Mouse (Mus musculus) forebrain, embryonic 15.5 days (tissue): ENCODE data around the gene Gclc. TPM values are rescaled to one million over a fixed set of nuclear protein-coding genes. Genes with fewer than 3 reads are reported as not detected.

Experiments
- ATAC-seq: fragments of 200-750 bp; cut with Nextera tagmentation; replicated peaks from 2 replicates; pipeline ENCODE4 v1.8.0; 2017; ENCODE audit warnings: mild to moderate bottlenecking, moderate TSS enrichment, moderate library complexity
- H3K27ac ChIP-seq: fragments of 300-500 bp; sonication (generic); replicated peaks from 2 replicates; pipeline ENCODE4 v1.5.1; 2015; ENCODE audit warnings: mild to moderate bottlenecking, inconsistent platforms
- H3K27me3 ChIP-seq: fragments of 300-500 bp; sonication (generic); 2 replicates; pipeline ENCODE4 v1.6.1; 2015; ENCODE audit warnings: inconsistent platforms
- H3K36me3 ChIP-seq: fragments of 300-500 bp; sonication (generic); 2 replicates; pipeline ENCODE4 v1.6.1; 2015; ENCODE audit warnings: mild to moderate bottlenecking, inconsistent platforms
- H3K4me1 ChIP-seq: fragments of 300-500 bp; sonication (generic); 2 replicates; pipeline ENCODE4 v1.6.1; 2015; ENCODE audit warnings: inconsistent platforms
- H3K4me2 ChIP-seq: fragments of 300-500 bp; sonication (generic); replicated peaks from 2 replicates; pipeline ENCODE4 v1.6.1; 2015; ENCODE audit warnings: mild to moderate bottlenecking, inconsistent platforms
- H3K4me3 ChIP-seq: fragments of 300-500 bp; sonication (generic); 2 replicates; pipeline ENCODE4 v1.5.1; 2015; ENCODE audit warnings: mild to moderate bottlenecking, inconsistent platforms
- H3K9ac ChIP-seq: fragments of 300-500 bp; sonication (generic); replicated peaks from 2 replicates; pipeline ENCODE4 v1.6.1; 2015; ENCODE audit warnings: mild to moderate bottlenecking, inconsistent platforms
- H3K9me3 ChIP-seq: fragments of 300-500 bp; sonication (generic); 2 replicates; pipeline ENCODE4 v1.6.1; 2016; ENCODE audit warnings: inconsistent platforms
- WGBS: fragments of 180-500 bp; shearing (Covaris S2); methylation state at CpG from one replicate; pipeline ENCODE4 v1.1.7; 2015; ENCODE audit warnings: mixed read lengths; 5-methylcytosine and 5-hydroxymethylcytosine counted together
- polyA plus RNA-seq: library from polyadenylated mRNA; unstranded; fragments of >200 nt; fragmentation: Nextera tagmentation; extraction: Ambion mirVana; gene quantifications from 2 replicates; pipeline ENCODE4 v1.2.1, GENCODE M21; 2015

The Gclc gene
- polyA plus RNA-seq, 1 experiment from 2014 or later, result 18.7 TPM

- no peaks in the 10 kb centered on the region for H3K36me3 ChIP-seq
- 53% methylated on average over 7 of the region's 7 CpGs for WGBS
- H3K9me3 ChIP-seq, result no peaks in the 10 kb centered on the region
- H3K9ac ChIP-seq, result no peak overlapping the region
- no peak overlapping the region for H3K4me2 ChIP-seq
- H3K4me1 ChIP-seq, result peaks cover 12% of the 10 kb centered on the region
- no peak overlapping the region for H3K27ac ChIP-seq
- ATAC-seq, result no peak
- H3K27me3 ChIP-seq, result no peaks in the 10 kb centered on the region
- no peak overlapping the region for H3K4me3 ChIP-seq
These were observed 48.1 kb downstream of the Gclc start for GRCm38 (mm10) chr9:77802461-77802860.

GRCm38 (mm10) chr9:77806426-77806825 lies 52.1 kb downstream of the Gclc start:
- H3K9ac ChIP-seq, result peak overlapping the region; percentile 34
- no peaks in the 10 kb centered on the region for H3K27me3 ChIP-seq
- 0 out of 2 replicates have a peak overlapping the region, but pooled peaks have one; percentile 36 for H3K27ac ChIP-seq
- peak overlapping the region; percentile 44 for H3K4me2 ChIP-seq
- H3K4me3 ChIP-seq, result peak overlapping the region; percentile 21; the same call in 1 of the 2 replicates
- no peaks in the 10 kb centered on the region for H3K9me3 ChIP-seq
- peak; percentile 51 for ATAC-seq
- peaks cover 12% of the 10 kb centered on the region for H3K4me1 ChIP-seq
- H3K36me3 ChIP-seq, result no peaks in the 10 kb centered on the region
- 44% methylated on average over 3 of the region's 3 CpGs for WGBS

DNA sequence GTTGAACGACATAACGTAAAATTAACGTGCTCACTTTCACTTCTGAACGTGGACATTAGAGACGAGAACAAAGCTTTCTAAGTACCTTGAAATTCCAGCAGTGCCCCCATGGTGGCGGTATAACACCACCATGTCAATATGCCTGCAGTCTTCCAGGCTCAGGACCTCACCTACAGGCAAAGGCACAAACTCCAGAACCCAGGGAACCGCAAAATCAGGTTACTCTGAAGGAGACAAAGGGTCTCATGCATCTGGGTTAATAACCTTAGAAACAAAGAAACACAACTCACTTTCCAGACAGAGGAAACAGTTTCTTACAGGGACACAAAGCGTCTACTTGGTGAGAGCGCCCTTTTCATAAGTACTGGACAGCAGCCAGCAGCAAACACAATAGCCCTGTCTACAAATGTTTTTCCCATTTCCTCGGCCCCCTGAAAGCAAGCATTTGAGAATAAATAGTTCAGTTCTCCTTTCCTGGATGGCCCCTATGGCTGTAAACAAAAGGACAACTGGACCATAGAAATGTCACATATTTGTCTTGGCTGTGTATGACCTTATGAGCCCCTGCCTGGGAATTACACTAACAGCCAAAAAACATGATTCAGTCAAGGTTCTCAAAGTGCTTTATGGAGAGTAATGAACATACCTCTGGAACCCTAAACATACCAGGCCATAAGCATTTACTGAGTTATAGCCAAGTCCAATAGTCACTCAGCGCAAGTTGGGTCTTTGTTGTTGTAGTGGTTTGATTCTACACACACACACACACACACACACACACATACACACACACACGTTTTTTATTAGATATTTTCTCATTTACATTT lies 52.7 kb downstream of the Gclc start:
- peak overlapping the region; percentile 34 for H3K9ac ChIP-seq
- H3K4me2 ChIP-seq, result peak overlapping the region; percentile 44
- WGBS, result 13% methylated on average over 12 of the region's 12 CpGs
- no peaks in the 10 kb centered on the region for H3K36me3 ChIP-seq
- H3K4me3 ChIP-seq, result peak overlapping the region; percentile 21; the same call in 1 of the 2 replicates
- peaks cover 12% of the 10 kb centered on the region for H3K4me1 ChIP-seq
- H3K27ac ChIP-seq, result 0 out of 2 replicates have a peak overlapping the region, but pooled peaks have one; percentile 36
- H3K9me3 ChIP-seq, result no peaks in the 10 kb centered on the region
- no peaks in the 10 kb centered on the region for H3K27me3 ChIP-seq
- ATAC-seq, result peak; percentile 93

- H3K4me2 ChIP-seq, result no peak overlapping the region
- no peak overlapping the region for H3K27ac ChIP-seq
- WGBS, result 87% methylated on average over 6 of the region's 6 CpGs
- no peaks in the 10 kb centered on the region for H3K36me3 ChIP-seq
- H3K4me1 ChIP-seq, result peaks cover 12% of the 10 kb centered on the region
- no peak overlapping the region for H3K9ac ChIP-seq
- H3K27me3 ChIP-seq, result no peaks in the 10 kb centered on the region
- ATAC-seq, result no peak
- no peaks in the 10 kb centered on the region for H3K9me3 ChIP-seq
- no peak overlapping the region for H3K4me3 ChIP-seq
These were observed 54.1 kb downstream of the Gclc start for GRCm38 (mm10) chr9:77808481-77808880.

GRCm38 (mm10) chr9:77818858-77819257 lies 64.5 kb downstream of the Gclc start:
- Histone ChIP-seq H3K4me1 (no peaks in the 10 kb centered on the region), H3K4me3 (no peak overlapping the region), H3K9ac (no peak overlapping the region), H3K36me3 (no peaks in the 10 kb centered on the region), H3K27ac (no peak overlapping the region), H3K27me3 (no peaks in the 10 kb centered on the region), H3K4me2 (no peak overlapping the region), H3K9me3 (no peaks in the 10 kb centered on the region)
- WGBS, result 80% methylated on average over 7 of the region's 7 CpGs
- no peak for ATAC-seq

DNA sequence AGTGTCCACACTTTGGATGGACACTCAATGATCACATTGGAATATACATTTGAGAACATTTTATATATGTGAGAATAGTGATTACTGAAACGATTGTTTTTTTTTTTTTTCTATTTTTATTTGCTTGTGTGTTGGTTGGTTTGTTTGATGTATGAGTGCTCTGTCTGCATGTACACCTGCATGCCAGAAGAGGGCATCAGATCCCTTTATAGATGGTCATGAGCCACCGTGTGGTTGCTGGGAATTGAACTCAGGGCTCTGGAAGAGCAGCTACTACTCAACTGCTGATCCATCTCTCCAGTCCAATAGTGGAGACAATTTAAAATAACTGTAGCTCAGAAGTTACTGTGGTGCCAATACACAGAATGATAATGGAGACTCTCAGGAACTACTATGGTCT lies 65.0 kb downstream of the Gclc start:
- Histone ChIP-seq H3K4me1 (no peaks in the 10 kb centered on the region), H3K27ac (no peak overlapping the region), H3K9ac (no peak overlapping the region), H3K27me3 (no peaks in the 10 kb centered on the region), H3K36me3 (no peaks in the 10 kb centered on the region), H3K9me3 (no peaks in the 10 kb centered on the region), H3K4me2 (no peak overlapping the region), H3K4me3 (no peak overlapping the region)
- ATAC-seq, result no peak
- 71% methylated on average over 2 of the region's 2 CpGs for WGBS

- Histone ChIP-seq H3K4me3 (no peak overlapping the region), H3K9me3 (no peaks in the 10 kb centered on the region), H3K9ac (no peak overlapping the region), H3K4me2 (no peak overlapping the region), H3K36me3 (no peaks in the 10 kb centered on the region), H3K27ac (no peak overlapping the region), H3K27me3 (no peaks in the 10 kb centered on the region), H3K4me1 (no peaks in the 10 kb centered on the region)
- WGBS, result 78% methylated on average over 4 of the region's 4 CpGs
- ATAC-seq, result no peak
These were observed 66.5 kb downstream of the Gclc start for GRCm38 (mm10) chr9:77820836-77821235.

DNA sequence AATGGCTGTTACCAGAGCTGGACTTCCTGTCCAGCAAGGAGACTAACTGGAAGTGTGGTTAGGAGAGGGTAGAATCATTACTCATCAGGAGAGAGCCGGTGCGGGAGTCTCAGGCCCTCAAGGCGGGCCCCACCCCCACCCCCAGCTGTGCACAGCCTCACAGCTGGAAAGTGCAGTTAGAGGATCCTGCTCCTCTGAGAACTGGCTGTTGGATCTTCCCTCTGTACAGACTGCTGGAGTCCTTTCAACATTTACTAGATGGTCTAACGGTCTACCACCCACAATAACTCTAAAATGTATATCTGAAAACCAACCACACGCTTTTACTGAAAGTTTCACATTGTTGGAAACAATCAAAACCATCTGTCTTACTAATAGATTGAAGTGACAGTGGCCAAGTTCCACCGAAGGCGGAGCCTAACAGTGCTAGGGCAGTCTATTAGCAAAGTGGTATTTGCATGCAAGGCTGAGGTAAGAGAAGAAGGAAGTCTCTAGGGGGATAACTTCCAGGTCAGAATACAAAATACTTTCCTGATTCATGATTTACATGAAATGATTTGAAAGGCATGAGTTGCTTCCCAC lies 71.1 kb downstream of the Gclc start:
- 24% methylated on average over 7 of the region's 7 CpGs for WGBS

GRCm38 (mm10) chr9:77826237-77826636 lies 71.9 kb downstream of the Gclc start:
- Histone ChIP-seq H3K27me3 (no peaks in the 10 kb centered on the region), H3K4me2 (no peak overlapping the region), H3K4me3 (no peak overlapping the region), H3K27ac (no peak overlapping the region), H3K9ac (no peak overlapping the region), H3K9me3 (no peaks in the 10 kb centered on the region), H3K4me1 (no peaks in the 10 kb centered on the region), H3K36me3 (no peaks in the 10 kb centered on the region)
- no peak for ATAC-seq
- whole genome bisulfite sequencing, result 43% methylated on average over 4 of the region's 4 CpGs

More for the DNA sequence above, 71.1 kb downstream of the Gclc start:
- no peak overlapping the region for H3K9ac ChIP-seq
- no peaks in the 10 kb centered on the region for H3K9me3 ChIP-seq
- ATAC-seq, result no peak
- no peaks in the 10 kb centered on the region for H3K4me1 ChIP-seq
- no peak overlapping the region for H3K4me3 ChIP-seq
- no peak overlapping the region for H3K4me2 ChIP-seq
- no peaks in the 10 kb centered on the region for H3K36me3 ChIP-seq
- no peaks in the 10 kb centered on the region for H3K27me3 ChIP-seq
- H3K27ac ChIP-seq, result no peak overlapping the region

- no peak overlapping the region for H3K4me3 ChIP-seq
- 78% methylated on average over 7 of the region's 7 CpGs for WGBS
- no peaks in the 10 kb centered on the region for H3K36me3 ChIP-seq
- no peaks in the 10 kb centered on the region for H3K9me3 ChIP-seq
- H3K27ac ChIP-seq, result no peak overlapping the region
- no peak overlapping the region for H3K9ac ChIP-seq
- no peaks in the 10 kb centered on the region for H3K4me1 ChIP-seq
- no peak for ATAC-seq
- no peaks in the 10 kb centered on the region for H3K27me3 ChIP-seq
- H3K4me2 ChIP-seq, result no peak overlapping the region
These were observed 74.2 kb downstream of the Gclc start for GRCm38 (mm10) chr9:77828531-77828965.

GRCm38 (mm10) chr9:77834259-77834993 lies 80.1 kb downstream of the Gclc start:
- 81% methylated on average over 9 of the region's 9 CpGs for WGBS
- no peaks in the 10 kb centered on the region for H3K27me3 ChIP-seq
- no peak for ATAC-seq
- no peaks in the 10 kb centered on the region for H3K9me3 ChIP-seq
- no peaks in the 10 kb centered on the region for H3K36me3 ChIP-seq
- no peak overlapping the region for H3K27ac ChIP-seq
- H3K4me2 ChIP-seq, result no peak overlapping the region
- H3K4me3 ChIP-seq, result no peak overlapping the region
- no peaks in the 10 kb centered on the region for H3K4me1 ChIP-seq
- H3K9ac ChIP-seq, result no peak overlapping the region

DNA sequence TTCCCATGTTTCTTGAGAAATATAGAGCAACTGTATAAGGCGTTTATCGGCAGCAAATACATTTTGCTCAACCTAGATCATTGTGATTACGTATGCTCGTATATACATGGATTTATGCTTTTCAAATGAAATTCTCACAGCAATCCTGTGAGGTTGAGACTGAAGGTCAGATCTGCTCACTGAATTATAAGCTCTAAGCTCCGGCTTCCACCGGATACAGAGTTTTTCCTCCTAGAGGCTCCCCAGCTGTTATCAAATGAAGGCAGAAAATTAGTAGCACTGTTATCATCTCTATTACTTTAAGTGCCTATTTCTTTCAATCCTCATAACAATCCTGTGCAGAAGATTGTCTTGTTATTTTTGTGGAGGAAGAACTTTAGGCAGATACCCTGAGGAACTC lies 80.8 kb downstream of the Gclc start:
- 94% methylated on average over 6 of the region's 6 CpGs for WGBS
- no peak for ATAC-seq
- no peaks in the 10 kb centered on the region for H3K36me3 ChIP-seq
- H3K9me3 ChIP-seq, result no peaks in the 10 kb centered on the region
- H3K4me3 ChIP-seq, result no peak overlapping the region
- no peaks in the 10 kb centered on the region for H3K4me1 ChIP-seq
- H3K9ac ChIP-seq, result no peak overlapping the region
- H3K27ac ChIP-seq, result no peak overlapping the region
- H3K4me2 ChIP-seq, result no peak overlapping the region
- H3K27me3 ChIP-seq, result no peaks in the 10 kb centered on the region
